Mouse (Mus musculus) forebrain, embryonic 16.5 days (tissue): ENCODE data around the gene Arrdc2. TPM values are rescaled to one million over a fixed set of nuclear protein-coding genes. Genes with fewer than 3 reads are reported as not detected.

Experiments
- ATAC-seq: fragments of 200-750 bp; cut with Nextera tagmentation; 2 replicates; pipeline ENCODE4 v1.8.0; 2017; ENCODE audit warnings: mild to moderate bottlenecking, moderate library complexity
- H3K27ac ChIP-seq: fragments of 300-500 bp; sonication (generic); 2 replicates; pipeline ENCODE4 v1.5.1; 2014; ENCODE audit warnings: low read length, control low read depth
- H3K27me3 ChIP-seq: fragments of 300-500 bp; sonication (generic); replicated peaks from 2 replicates; pipeline ENCODE4 v1.6.1; 2014; ENCODE audit warnings: low read length; ENCODE audit not compliant: control insufficient read depth, insufficient read depth
- H3K36me3 ChIP-seq: fragments of 300-500 bp; sonication (generic); 2 replicates; pipeline ENCODE4 v1.6.1; 2014; ENCODE audit not compliant: control insufficient read depth, insufficient read depth
- H3K4me1 ChIP-seq: fragments of 300-500 bp; sonication (generic); replicated peaks from 2 replicates; pipeline ENCODE4 v1.6.1; 2014; ENCODE audit warnings: low read length; ENCODE audit not compliant: control insufficient read depth, insufficient read depth
- H3K4me2 ChIP-seq: fragments of 300-500 bp; sonication (generic); 2 replicates; pipeline ENCODE4 v1.6.1; 2014; ENCODE audit warnings: mild to moderate bottlenecking, low read length, control low read depth
- H3K4me3 ChIP-seq: fragments of 300-500 bp; sonication (generic); replicated peaks from 2 replicates; pipeline ENCODE4 v1.5.1; 2014; ENCODE audit warnings: mild to moderate bottlenecking, low read length, control low read depth
- H3K9ac ChIP-seq: fragments of 300-500 bp; sonication (generic); replicated peaks from 2 replicates; pipeline ENCODE4 v1.6.1; 2014; ENCODE audit warnings: low read depth, low read length, control low read depth
- H3K9me3 ChIP-seq: fragments of 300-500 bp; sonication (generic); 2 replicates; pipeline ENCODE4 v1.6.1; 2016; ENCODE audit warnings: low read length; ENCODE audit not compliant: control insufficient read depth
- WGBS: fragments of 180-500 bp; shearing (Covaris S2); extraction: QIAGEN DNeasy Blood & Tissue Kit; methylation state at CpG from one replicate; pipeline ENCODE4 v1.1.7; 2014; 5-methylcytosine and 5-hydroxymethylcytosine counted together
- polyA plus RNA-seq: library from polyadenylated mRNA; unstranded; fragments of >200 nt; fragmentation: Nextera tagmentation; extraction: Ambion mirVana; gene quantifications from 2 replicates; pipeline ENCODE4 v1.2.1, GENCODE M21; 2015

Gene Arrdc2
- 7.4 and 8.3 TPM in 2 replicates for polyA plus RNA-seq

DNA sequence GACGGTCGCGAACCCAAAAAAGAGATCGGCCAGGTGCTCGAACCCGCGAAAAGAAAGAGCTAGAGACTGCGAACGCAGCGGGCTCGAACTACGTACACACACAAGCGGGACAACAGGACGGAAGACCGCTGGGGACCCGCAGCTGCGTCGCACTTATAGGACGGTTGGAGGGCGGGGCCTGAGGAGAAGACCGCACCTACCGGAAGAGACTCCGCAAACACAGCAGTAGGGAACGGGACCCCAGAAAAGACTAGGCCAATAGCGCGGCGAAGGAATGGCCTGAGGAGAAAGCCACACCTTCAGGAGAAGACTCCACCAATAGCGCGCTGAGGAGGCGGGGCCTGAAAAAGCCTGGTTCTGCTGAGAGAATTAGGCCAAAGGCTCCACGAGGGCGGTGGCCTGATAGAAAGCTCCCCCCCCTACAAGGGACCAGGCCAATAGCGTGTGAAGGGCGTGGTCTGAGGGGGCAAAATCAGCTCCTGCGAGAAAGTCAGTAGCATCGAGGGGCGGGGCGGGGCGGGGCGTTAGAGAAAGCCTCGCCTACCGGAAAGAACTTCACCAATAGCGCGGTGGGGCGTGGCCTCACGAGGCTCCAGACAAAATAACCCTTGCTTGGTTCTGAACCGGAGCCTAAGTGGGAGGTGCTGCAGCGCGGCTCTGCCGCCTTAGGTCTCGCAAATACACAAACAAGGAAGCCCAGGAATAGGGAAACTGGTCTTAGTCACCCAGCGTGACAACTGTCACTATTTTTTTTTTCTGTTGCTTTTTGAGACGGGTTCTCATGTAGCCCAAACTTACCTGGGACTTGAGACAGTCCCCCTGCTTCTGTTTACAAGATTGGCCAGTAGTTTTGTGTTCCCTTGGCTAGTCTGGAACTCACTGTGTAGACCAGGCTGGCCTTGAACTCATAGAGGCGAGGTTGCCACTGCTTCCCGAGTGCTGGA is at the start of gene Arrdc2:
Gene Arrdc2, minus strand, starts transcription at position 313 of the 944 bp plus-strand sequence.
- no peaks in the 10 kb centered on the region for H3K36me3 ChIP-seq
- no peaks in the 10 kb centered on the region for H3K9me3 ChIP-seq
- H3K27ac ChIP-seq = peak within 1 kb of the TSS; percentile 93
- WGBS = 2% methylated on average over 55 of the region's 55 CpGs
- H3K4me1 ChIP-seq = peaks cover 11% of the 10 kb centered on the region
- H3K27me3 ChIP-seq = no peaks in the 10 kb centered on the region
- H3K9ac ChIP-seq = peak within 1 kb of the TSS; percentile 74
- H3K4me2 ChIP-seq = peak within 1 kb of the TSS; percentile 75
- H3K4me3 ChIP-seq = peak within 1 kb of the TSS; percentile 65
- peak; percentile 97 for ATAC-seq

GRCm38 (mm10) chr8:70887669-70888068 is 48.1 kb upstream of the Arrdc2 start:
- Histone ChIP-seq H3K4me1 (peaks cover 5% of the 10 kb centered on the region; the same call in 1 of the 2 replicates), H3K9me3 (no peaks in the 10 kb centered on the region), H3K4me3 (no peak overlapping the region), H3K36me3 (no peaks in the 10 kb centered on the region), H3K27me3 (peaks cover 21% of the 10 kb centered on the region), H3K4me2 (peak overlapping the region; percentile 20; the same call in 1 of the 2 replicates), H3K27ac (no peak overlapping the region), H3K9ac (no peak overlapping the region)
- 3% methylated on average over 15 of the region's 18 CpGs for WGBS
- peak; percentile 22; the same call in 1 of the 2 replicates for ATAC-seq

DNA sequence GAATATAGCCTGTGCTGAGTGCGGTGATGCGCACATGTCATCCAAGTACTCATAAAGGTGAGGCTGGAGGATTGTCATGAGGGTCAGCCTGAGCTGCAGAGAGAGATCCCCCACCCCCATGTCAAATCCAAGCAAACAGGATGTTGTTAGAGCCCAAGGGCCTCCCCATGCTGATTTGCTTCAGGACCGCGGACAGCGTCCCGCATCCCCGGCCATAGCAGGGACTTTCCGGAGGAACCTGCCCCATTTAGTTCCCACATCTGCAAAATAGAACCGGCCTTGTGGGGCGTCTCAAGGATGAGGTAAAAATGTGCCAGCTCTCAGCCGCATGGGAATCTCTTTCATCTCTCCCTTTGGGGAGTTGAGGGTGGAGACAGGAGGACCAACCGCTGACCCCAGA is 46.1 kb upstream of the Arrdc2 start:
- Histone ChIP-seq H3K36me3 (no peaks in the 10 kb centered on the region), H3K4me3 (no peak overlapping the region), H3K27ac (no peak overlapping the region), H3K9ac (no peak overlapping the region), H3K27me3 (peaks cover under 1% of the 10 kb centered on the region), H3K9me3 (no peaks in the 10 kb centered on the region), H3K4me1 (no peaks in the 10 kb centered on the region), H3K4me2 (no peak overlapping the region)
- ATAC-seq = no peak
- WGBS = 21% methylated on average over 12 of the region's 12 CpGs

DNA sequence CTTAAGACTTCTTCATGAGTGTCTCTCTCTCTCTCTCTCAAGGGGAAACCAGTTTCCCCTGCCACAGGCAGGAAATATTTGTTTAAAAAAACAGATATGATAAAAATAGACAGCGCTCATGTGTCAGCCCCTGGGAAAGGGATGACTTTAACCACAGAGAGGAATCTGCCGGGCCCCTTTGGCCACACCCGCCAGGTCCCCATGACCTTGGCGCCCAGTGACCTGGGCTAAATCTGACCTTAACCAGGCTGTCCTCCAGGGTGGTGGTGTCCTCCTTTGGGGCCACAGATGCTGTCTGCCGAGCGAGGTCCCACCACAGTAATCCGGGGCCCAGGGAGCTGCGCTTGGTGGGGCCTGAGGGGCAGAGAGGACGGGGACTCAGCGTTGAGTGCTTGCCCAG is 45.2 kb upstream of the Arrdc2 start:
- H3K9me3 ChIP-seq = no peaks in the 10 kb centered on the region
- no peak for ATAC-seq
- H3K36me3 ChIP-seq = no peaks in the 10 kb centered on the region
- no peak overlapping the region for H3K9ac ChIP-seq
- H3K4me1 ChIP-seq = peaks cover 5% of the 10 kb centered on the region
- no peak overlapping the region for H3K27ac ChIP-seq
- no peak overlapping the region for H3K4me3 ChIP-seq
- H3K27me3 ChIP-seq = no peaks in the 10 kb centered on the region
- whole genome bisulfite sequencing = 88% methylated on average over 10 of the region's 10 CpGs
- H3K4me2 ChIP-seq = no peak overlapping the region

- H3K36me3 ChIP-seq = no peaks in the 10 kb centered on the region
- H3K4me1 ChIP-seq = peaks cover 5% of the 10 kb centered on the region
- no peak overlapping the region for H3K4me3 ChIP-seq
- no peak overlapping the region for H3K4me2 ChIP-seq
- WGBS = 75% methylated on average over 4 of the region's 4 CpGs
- H3K9me3 ChIP-seq = no peaks in the 10 kb centered on the region
- no peak overlapping the region for H3K9ac ChIP-seq
- ATAC-seq = no peak
- no peaks in the 10 kb centered on the region for H3K27me3 ChIP-seq
- H3K27ac ChIP-seq = no peak overlapping the region
Observed at GRCm38 (mm10) chr8:70884186-70884585, 44.7 kb upstream of the Arrdc2 start.

DNA sequence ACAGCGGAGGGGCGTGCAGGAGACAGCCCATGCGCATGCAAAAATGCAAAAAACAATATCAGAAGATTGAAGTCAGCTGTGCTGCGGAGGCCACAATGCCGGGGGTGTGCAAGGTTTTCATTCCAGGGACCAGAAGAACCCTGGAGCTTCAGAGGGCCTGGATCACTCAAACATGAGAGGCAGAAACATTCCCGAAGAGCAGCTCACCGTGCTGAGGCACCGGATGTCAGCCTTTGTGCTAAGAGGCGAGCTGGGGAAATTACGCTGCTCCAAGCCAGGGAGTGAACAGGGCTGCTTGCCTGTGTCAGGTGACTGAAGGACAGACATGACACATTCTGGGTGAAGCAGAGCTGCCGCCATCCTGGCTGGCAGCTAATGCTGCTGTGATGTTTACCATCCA is 41.0 kb upstream of the Arrdc2 start:
- no peaks in the 10 kb centered on the region for H3K9me3 ChIP-seq
- H3K9ac ChIP-seq = no peak overlapping the region
- H3K4me3 ChIP-seq = no peak overlapping the region
- WGBS = 33% methylated on average over 11 of the region's 11 CpGs
- peaks cover 5% of the 10 kb centered on the region for H3K4me1 ChIP-seq
- H3K27me3 ChIP-seq = no peaks in the 10 kb centered on the region
- H3K4me2 ChIP-seq = no peak overlapping the region
- H3K36me3 ChIP-seq = no peaks in the 10 kb centered on the region
- no peak overlapping the region for H3K27ac ChIP-seq
- no peak for ATAC-seq

- H3K4me1 ChIP-seq = peaks cover 5% of the 10 kb centered on the region
- H3K27ac ChIP-seq = no peak overlapping the region
- H3K4me3 ChIP-seq = no peak overlapping the region
- 8% methylated on average over 4 of the region's 4 CpGs for WGBS
- no peaks in the 10 kb centered on the region for H3K27me3 ChIP-seq
- no peak overlapping the region for H3K9ac ChIP-seq
- H3K4me2 ChIP-seq = no peak overlapping the region
- no peaks in the 10 kb centered on the region for H3K36me3 ChIP-seq
- H3K9me3 ChIP-seq = no peaks in the 10 kb centered on the region
- ATAC-seq = 0 out of 2 replicates have a peak, but pooled peaks have one; percentile 39
Observed at GRCm38 (mm10) chr8:70880126-70880525, 40.6 kb upstream of the Arrdc2 start.

- Histone ChIP-seq H3K9me3 (no peaks in the 10 kb centered on the region), H3K4me1 (peaks cover 5% of the 10 kb centered on the region), H3K4me2 (no peak overlapping the region), H3K27ac (no peak overlapping the region), H3K27me3 (no peaks in the 10 kb centered on the region), H3K9ac (no peak overlapping the region), H3K4me3 (no peak overlapping the region), H3K36me3 (no peaks in the 10 kb centered on the region)
- ATAC-seq = no peak
- WGBS = 50% methylated on average over 4 of the region's 4 CpGs
Observed at GRCm38 (mm10) chr8:70879500-70879899, 40.0 kb upstream of the Arrdc2 start.

GRCm38 (mm10) chr8:70878178-70878577 is 38.7 kb upstream of the Arrdc2 start:
- WGBS = 61% methylated on average over 2 of the region's 2 CpGs
- no peak for ATAC-seq
- Histone ChIP-seq H3K4me1 (peaks cover 5% of the 10 kb centered on the region), H3K4me3 (no peak overlapping the region), H3K9ac (no peak overlapping the region), H3K27me3 (no peaks in the 10 kb centered on the region), H3K9me3 (no peaks in the 10 kb centered on the region), H3K27ac (no peak overlapping the region), H3K36me3 (no peaks in the 10 kb centered on the region), H3K4me2 (no peak overlapping the region)
